Mouse (Mus musculus) hindbrain, embryonic 13.5 days (tissue): ENCODE results near the gene Atg9b. TPM values are rescaled to one million over a fixed set of nuclear protein-coding genes. Genes with fewer than 3 reads are reported as not detected.
A peak's percentile ranks its signal among the peaks of the same experiment; 100 is the strongest.

Experiments
- ATAC-seq: fragments of 200-750 bp; cut with Nextera tagmentation; 2 replicates; pipeline ENCODE4 v1.8.0; 2017; ENCODE audit warnings: moderate TSS enrichment; ENCODE audit not compliant: low FRiP score
- H3K27ac ChIP-seq: fragments of 300-500 bp; sonication (generic); 2 replicates; pipeline ENCODE4 v1.5.1; 2015; ENCODE audit warnings: inconsistent platforms, mild to moderate bottlenecking, moderate library complexity
- H3K27me3 ChIP-seq: fragments of 300-500 bp; sonication (generic); 2 replicates; pipeline ENCODE4 v1.6.1; 2015; ENCODE audit warnings: mild to moderate bottlenecking, inconsistent platforms
- H3K36me3 ChIP-seq: fragments of 300-500 bp; sonication (generic); 2 replicates; pipeline ENCODE4 v1.6.1; 2015; ENCODE audit warnings: mild to moderate bottlenecking, inconsistent platforms
- H3K4me1 ChIP-seq: fragments of 300-500 bp; sonication (generic); replicated peaks from 2 replicates; pipeline ENCODE4 v1.6.1; 2015; ENCODE audit warnings: inconsistent platforms
- H3K4me2 ChIP-seq: fragments of 300-500 bp; sonication (generic); 2 replicates; pipeline ENCODE4 v1.6.1; 2015; ENCODE audit warnings: inconsistent platforms, mild to moderate bottlenecking, moderate library complexity
- H3K4me3 ChIP-seq: fragments of 300-500 bp; sonication (generic); 2 replicates; pipeline ENCODE4 v1.5.1; 2015; ENCODE audit warnings: mild to moderate bottlenecking, inconsistent platforms
- H3K9ac ChIP-seq: fragments of 300-500 bp; sonication (generic); 2 replicates; pipeline ENCODE4 v1.6.1; 2015; ENCODE audit warnings: mild to moderate bottlenecking, inconsistent platforms
- H3K9me3 ChIP-seq: fragments of 300-500 bp; sonication (generic); 2 replicates; pipeline ENCODE4 v1.6.1; 2016; ENCODE audit warnings: inconsistent platforms
- WGBS: fragments of 180-500 bp; shearing (Covaris S2); methylation state at CpG from one replicate; pipeline ENCODE4 v1.1.7; 2015; 5-methylcytosine and 5-hydroxymethylcytosine counted together
- polyA plus RNA-seq: library from polyadenylated mRNA; unstranded; fragments of >200 nt; fragmentation: Nextera tagmentation; extraction: Ambion mirVana; gene quantifications from 2 replicates; pipeline ENCODE4 v1.2.1, GENCODE M21; 2015

The Atg9b gene
- polyA plus RNA-seq, 1 experiment from 2014 or later, result 0.93 TPM

- Histone ChIP-seq H3K9me3 (no peaks in the 10 kb centered on the region), H3K4me2 (peak overlapping the region; percentile 95), H3K27ac (no peak overlapping the region), H3K9ac (peak overlapping the region; percentile 76), H3K4me1 (peaks cover 38% of the 10 kb centered on the region), H3K27me3 (peaks cover 71% of the 10 kb centered on the region), H3K4me3 (peak overlapping the region; percentile 50), H3K36me3 (no peaks in the 10 kb centered on the region)
- WGBS, result under 1% methylated on average over 73 of the region's 73 CpGs
- peak; percentile 33 for ATAC-seq
Measured at GRCm38 (mm10) chr5:24387264-24388241, 4.4 kb downstream of the Atg9b start.

DNA sequence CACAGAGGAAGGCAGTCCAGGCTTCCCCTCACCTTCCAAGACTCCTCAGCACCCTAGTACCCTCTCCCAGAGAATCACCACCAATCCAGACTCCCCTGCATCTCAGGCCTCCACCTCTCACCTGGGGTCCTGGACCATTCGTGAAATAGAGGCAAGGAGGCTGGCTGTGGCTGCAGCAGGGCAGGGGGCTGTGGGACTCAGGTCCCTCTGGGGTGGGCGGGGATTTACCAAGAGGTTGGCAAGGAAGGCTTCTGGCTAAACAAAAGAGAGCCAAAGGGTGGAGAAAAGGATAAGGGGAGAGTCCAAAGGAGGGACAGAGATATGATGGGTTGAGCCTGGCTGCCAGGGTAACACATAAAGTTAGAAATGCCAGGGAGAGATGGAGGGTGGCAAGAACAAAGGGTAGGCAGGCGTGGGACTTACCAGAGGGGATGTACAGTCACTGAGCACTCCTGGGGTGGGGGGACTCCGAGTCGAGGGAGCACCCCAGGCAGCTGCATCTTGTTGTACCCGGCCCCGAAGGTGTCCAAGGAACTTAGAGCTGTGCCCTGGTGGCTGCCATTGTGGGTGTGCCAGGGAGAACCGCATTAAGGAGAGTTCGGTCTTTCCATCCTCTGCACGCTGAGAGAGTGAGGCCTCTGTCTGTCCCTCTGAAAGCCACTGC, 5.9 kb downstream of the Atg9b start:
- Histone ChIP-seq H3K27ac (no peak overlapping the region), H3K4me1 (peaks cover 41% of the 10 kb centered on the region), H3K27me3 (peaks cover 66% of the 10 kb centered on the region), H3K4me2 (no peak overlapping the region), H3K9ac (no peak overlapping the region), H3K4me3 (no peak overlapping the region), H3K36me3 (no peaks in the 10 kb centered on the region), H3K9me3 (no peaks in the 10 kb centered on the region)
- WGBS, result 81% methylated on average over 10 of the region's 10 CpGs
- ATAC-seq, result no peak

DNA sequence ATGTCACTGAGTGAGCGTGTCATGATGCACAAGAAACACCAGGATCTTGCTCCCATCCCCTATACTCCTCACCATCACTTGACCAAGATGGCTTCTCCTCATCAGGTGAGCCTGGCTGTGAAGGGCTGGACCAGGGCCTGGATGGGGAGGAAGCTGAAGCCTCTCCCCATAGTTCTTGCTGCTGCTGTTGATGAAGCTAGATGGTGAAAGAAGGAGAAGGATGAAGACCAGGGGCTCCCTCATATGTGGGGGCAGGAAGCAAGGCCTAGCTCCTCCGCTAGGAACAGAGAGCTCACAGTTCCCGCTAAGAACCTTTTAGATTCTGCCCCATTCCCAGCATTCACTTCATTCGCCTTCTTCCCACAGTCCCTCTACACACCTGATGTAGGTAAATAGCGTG, 6.6 kb downstream of the Atg9b start:
- Histone ChIP-seq H3K4me2 (no peak overlapping the region), H3K9ac (no peak overlapping the region), H3K27ac (no peak overlapping the region), H3K4me3 (no peak overlapping the region), H3K27me3 (peaks cover 60% of the 10 kb centered on the region), H3K9me3 (no peaks in the 10 kb centered on the region), H3K36me3 (no peaks in the 10 kb centered on the region), H3K4me1 (peaks cover 41% of the 10 kb centered on the region)
- no peak for ATAC-seq
- 93% methylated on average over 5 of the region's 5 CpGs for WGBS

DNA sequence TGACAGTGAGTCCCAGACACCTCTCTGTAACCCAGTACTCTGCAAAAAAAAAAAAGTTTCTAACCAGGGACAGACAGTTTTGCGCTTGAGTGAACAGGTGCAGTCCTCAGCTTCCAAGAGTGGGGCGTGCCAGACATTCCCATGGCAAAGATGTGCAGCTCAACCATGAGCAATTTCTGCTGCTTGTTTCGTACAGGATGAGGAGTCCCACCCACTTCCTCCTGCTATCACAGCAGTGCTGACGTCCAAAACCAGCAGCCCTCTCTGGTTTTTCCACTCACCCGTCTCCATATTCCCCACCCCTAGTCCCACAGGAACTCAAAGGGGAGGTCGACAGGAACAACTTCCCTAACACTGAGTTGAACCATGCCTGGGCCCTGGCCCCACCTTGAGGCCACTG, 7.5 kb downstream of the Atg9b start:
- peaks cover 44% of the 10 kb centered on the region for H3K4me1 ChIP-seq
- H3K4me3 ChIP-seq, result no peak overlapping the region
- no peaks in the 10 kb centered on the region for H3K36me3 ChIP-seq
- ATAC-seq, result no peak
- H3K27me3 ChIP-seq, result peaks cover 51% of the 10 kb centered on the region
- H3K27ac ChIP-seq, result no peak overlapping the region
- H3K9ac ChIP-seq, result no peak overlapping the region
- no peaks in the 10 kb centered on the region for H3K9me3 ChIP-seq
- H3K4me2 ChIP-seq, result no peak overlapping the region
- 70% methylated on average over 6 of the region's 6 CpGs for WGBS

DNA sequence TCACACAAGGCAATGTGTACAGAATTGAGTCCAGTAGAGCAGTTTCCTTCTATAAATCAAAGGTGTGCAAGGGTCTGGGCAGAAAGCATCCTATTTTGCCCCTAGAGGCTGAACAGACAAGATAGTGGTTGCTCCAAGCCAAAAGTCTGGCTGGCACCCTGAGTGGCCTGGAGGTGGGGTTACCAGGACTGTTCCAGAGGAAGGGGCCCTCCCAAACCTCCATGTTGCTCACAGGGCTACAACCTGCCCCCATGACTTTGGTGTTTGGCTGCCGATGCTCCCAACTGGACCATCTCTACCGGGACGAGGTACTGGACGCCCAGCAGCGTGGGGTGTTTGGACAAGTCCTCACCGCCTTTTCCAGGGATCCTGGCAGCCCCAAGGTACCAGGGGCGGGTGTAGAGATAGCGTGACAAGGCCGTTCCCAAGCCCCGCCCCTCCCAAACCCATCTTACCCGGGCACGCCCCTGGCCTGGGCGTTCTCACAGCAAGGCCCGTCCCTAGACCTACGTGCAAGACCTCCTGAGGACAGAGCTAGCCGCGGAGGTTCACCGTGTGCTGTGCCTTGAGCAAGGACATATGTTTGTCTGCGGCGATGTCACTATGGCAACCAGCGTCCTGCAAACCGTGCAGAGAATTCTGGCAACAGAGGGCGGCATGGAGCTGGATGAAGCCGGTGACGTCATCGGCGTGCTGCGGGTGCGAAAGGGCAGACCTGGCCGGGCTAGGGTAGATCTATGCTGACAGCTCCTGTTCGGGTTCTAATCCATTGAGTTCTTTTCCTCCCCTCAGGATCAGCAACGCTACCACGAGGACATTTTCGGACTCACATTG, 8.7 kb downstream of the Atg9b start:
- peak; percentile 89 for ATAC-seq
- peak overlapping the region; percentile 75 for H3K9ac ChIP-seq
- H3K4me3 ChIP-seq, result peak overlapping the region; percentile 46
- H3K27ac ChIP-seq, result peak overlapping the region; percentile 71
- under 1% methylated on average over 34 of the region's 34 CpGs for WGBS
- no peaks in the 10 kb centered on the region for H3K36me3 ChIP-seq
- no peaks in the 10 kb centered on the region for H3K9me3 ChIP-seq
- peaks cover 38% of the 10 kb centered on the region for H3K4me1 ChIP-seq
- H3K4me2 ChIP-seq, result peak overlapping the region; percentile 64
- peaks cover 39% of the 10 kb centered on the region for H3K27me3 ChIP-seq

DNA sequence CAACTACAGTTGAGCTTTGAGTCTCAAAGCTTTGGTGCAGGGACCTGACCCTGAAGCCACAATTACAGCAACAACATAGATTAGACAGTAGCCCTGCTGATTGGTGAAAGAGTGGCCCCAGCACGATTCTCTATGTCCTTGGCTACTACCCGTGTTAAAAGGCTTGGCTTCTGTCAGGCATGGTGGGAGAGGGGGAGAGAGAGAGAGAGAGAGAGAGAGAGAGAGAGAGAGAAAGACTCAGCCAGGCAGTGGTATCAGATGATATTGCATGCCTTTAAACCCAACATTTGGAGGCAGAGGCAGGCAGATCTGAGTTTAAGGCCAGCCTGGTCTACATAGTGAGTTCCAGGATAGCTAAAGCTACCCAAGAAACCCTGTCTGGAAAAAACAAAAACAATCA, 10.0 kb downstream of the Atg9b start:
- Histone ChIP-seq H3K4me1 (peaks cover 26% of the 10 kb centered on the region), H3K27ac (no peak overlapping the region), H3K27me3 (peaks cover 27% of the 10 kb centered on the region), H3K9me3 (no peaks in the 10 kb centered on the region), H3K36me3 (no peaks in the 10 kb centered on the region), H3K9ac (no peak overlapping the region), H3K4me2 (no peak overlapping the region), H3K4me3 (no peak overlapping the region)
- 64% methylated on average over 2 of the region's 2 CpGs for WGBS
- ATAC-seq, result no peak

DNA sequence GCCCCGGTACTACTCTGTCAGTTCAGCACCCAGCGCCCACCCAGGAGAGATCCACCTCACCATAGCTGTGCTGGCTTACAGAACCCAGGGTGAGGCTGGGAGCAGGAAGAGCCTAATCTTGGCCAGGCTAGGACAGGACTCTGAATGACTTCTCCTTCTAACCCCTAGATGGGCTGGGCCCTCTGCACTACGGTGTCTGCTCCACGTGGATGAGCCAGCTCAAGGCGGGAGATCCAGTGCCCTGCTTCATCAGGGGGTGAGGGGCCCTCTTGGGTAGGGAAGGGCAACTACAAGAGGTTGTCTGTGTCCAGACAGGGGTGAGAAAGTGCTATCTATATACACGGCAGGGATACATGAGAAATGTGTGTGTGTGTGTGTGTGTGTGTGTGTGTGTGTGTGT, 10.5 kb downstream of the Atg9b start:
- Histone ChIP-seq H3K36me3 (no peaks in the 10 kb centered on the region), H3K9ac (no peak overlapping the region), H3K27me3 (peaks cover 22% of the 10 kb centered on the region), H3K4me2 (no peak overlapping the region), H3K9me3 (no peaks in the 10 kb centered on the region), H3K27ac (no peak overlapping the region), H3K4me1 (peaks cover 24% of the 10 kb centered on the region), H3K4me3 (no peak overlapping the region)
- WGBS, result 78% methylated on average over 6 of the region's 6 CpGs
- no peak for ATAC-seq

- no peak overlapping the region for H3K4me3 ChIP-seq
- no peak overlapping the region for H3K4me2 ChIP-seq
- H3K36me3 ChIP-seq, result no peaks in the 10 kb centered on the region
- no peaks in the 10 kb centered on the region for H3K9me3 ChIP-seq
- peaks cover 12% of the 10 kb centered on the region for H3K27me3 ChIP-seq
- H3K27ac ChIP-seq, result no peak overlapping the region
- H3K4me1 ChIP-seq, result peaks cover 24% of the 10 kb centered on the region
- WGBS, result 95% methylated on average over 4 of the region's 4 CpGs
- no peak for ATAC-seq
- no peak overlapping the region for H3K9ac ChIP-seq
Measured at GRCm38 (mm10) chr5:24380499-24380898, 11.4 kb downstream of the Atg9b start.

- ATAC-seq, result no peak
- Histone ChIP-seq H3K36me3 (no peaks in the 10 kb centered on the region), H3K4me3 (no peak overlapping the region), H3K4me1 (peaks cover 24% of the 10 kb centered on the region), H3K27me3 (peaks cover 2% of the 10 kb centered on the region; the same call in 1 of the 2 replicates), H3K9ac (no peak overlapping the region), H3K27ac (no peak overlapping the region), H3K4me2 (no peak overlapping the region), H3K9me3 (no peaks in the 10 kb centered on the region)
- 83% methylated on average over 4 of the region's 4 CpGs for WGBS
Measured at GRCm38 (mm10) chr5:24379501-24379900, 12.4 kb downstream of the Atg9b start.

DNA sequence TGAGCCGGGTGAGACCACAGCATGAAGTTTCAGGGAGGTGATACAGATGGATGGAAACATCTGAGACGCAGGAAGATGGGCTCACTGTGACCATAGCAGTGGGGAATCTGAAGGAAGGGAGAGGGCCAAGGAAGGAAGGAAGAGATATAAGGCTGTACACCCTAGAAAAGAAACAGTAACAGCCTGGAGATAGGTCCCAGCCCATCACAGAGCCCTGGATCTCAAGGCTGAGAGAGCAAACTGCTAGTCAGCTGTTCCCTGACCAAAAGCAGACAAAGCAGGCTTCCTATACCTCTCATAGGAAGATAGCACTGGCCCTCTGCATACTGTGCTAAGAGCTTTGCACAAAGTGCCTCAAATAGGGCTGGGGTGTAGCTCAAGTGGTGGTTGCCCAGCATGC, 13.2 kb downstream of the Atg9b start:
- no peak overlapping the region for H3K27ac ChIP-seq
- no peak for ATAC-seq
- H3K9ac ChIP-seq, result no peak overlapping the region
- H3K27me3 ChIP-seq, result no peaks in the 10 kb centered on the region
- H3K4me2 ChIP-seq, result no peak overlapping the region
- no peaks in the 10 kb centered on the region for H3K9me3 ChIP-seq
- H3K4me1 ChIP-seq, result peaks cover 20% of the 10 kb centered on the region
- WGBS, result 86% methylated on average over 2 of the region's 2 CpGs
- no peaks in the 10 kb centered on the region for H3K36me3 ChIP-seq
- H3K4me3 ChIP-seq, result no peak overlapping the region

DNA sequence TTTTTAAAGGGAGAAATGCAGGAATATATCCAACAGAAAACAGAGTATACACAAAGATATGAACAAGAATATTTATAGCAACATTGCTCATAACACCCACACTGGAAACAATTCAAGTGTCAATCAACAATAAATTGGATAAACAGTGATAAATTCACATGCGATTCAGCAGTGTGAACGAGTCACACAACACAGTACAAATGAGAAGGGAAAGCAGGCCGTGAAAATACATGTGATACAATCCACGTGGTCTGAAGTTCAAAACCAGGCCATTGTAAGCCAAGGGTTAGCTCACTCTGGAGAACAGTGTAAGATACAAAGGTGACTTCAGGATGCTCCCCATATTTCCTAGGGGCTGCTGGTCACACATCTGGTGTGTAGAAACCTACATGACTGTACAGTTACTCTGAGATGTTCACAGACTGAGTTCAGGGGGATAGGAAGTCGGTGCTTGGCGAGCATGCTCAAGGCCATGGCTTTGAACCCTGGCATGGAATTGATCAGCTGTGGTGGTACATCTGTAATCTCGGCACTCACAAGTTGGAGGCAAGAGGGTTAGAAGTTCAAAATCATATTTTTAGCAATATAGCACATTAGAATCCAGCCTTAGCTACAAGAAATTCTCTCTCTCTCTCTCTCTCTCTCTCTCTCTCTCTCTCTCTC, 17.1 kb downstream of the Atg9b start:
- Histone ChIP-seq H3K4me1 (peaks cover 8% of the 10 kb centered on the region; the same call in 1 of the 2 replicates), H3K4me2 (no peak overlapping the region), H3K27ac (no peak overlapping the region), H3K9ac (no peak overlapping the region), H3K4me3 (no peak overlapping the region), H3K9me3 (no peaks in the 10 kb centered on the region), H3K27me3 (no peaks in the 10 kb centered on the region), H3K36me3 (no peaks in the 10 kb centered on the region)
- 85% methylated on average over 7 of the region's 7 CpGs for WGBS
- ATAC-seq, result no peak
